Mouse (Mus musculus) frontal cortex, postnatal 10 days (tissue): ENCODE results near the gene Aldh6a1.
A peak's percentile ranks its signal among the peaks of the same experiment; 100 is the strongest.

Experiments
- DNase-seq, 2 experiments: peaks; one replicate each; pipeline ENCODE4 v3.0.0; 2022; ENCODE audit warnings: low spot score in 2 of 2, mixed read lengths in 1 of 2

Gene Aldh6a1

GRCm38 (mm10) chr12:84416834-84417604, 33.8 kb downstream of the Aldh6a1 start, which contains the start of gene Rnf113a2:
Gene Rnf113a2 (plus strand): TSS chr12:84417196.
- peak; percentile 79 to 81 for DNase-seq

- DNase-seq, result peak; percentile 78 to 88
Measured at GRCm38 (mm10) chr12:84408819-84409507, 41.8 kb downstream of the Aldh6a1 start, which contains the start of the genes Entpd5 and Bbof1. Gene Entpd5 (minus strand): TSS chr12:84409029. Gene Bbof1 (plus strand): TSS chr12:84409071.

- peak in 1 of 2 experiments; percentile 20 for DNase-seq
Measured at GRCm38 (mm10) chr12:84407874-84408818, 42.7 kb downstream of the Aldh6a1 start.

GRCm38 (mm10) chr12:84407259-84407658, 43.5 kb downstream of the Aldh6a1 start:
- DNase-seq, result no peak

- DNase-seq, result no peak
Measured at GRCm38 (mm10) chr12:84404541-84404940, 46.3 kb downstream of the Aldh6a1 start.

GRCm38 (mm10) chr12:84402923-84403322, 47.9 kb downstream of the Aldh6a1 start:
- DNase-seq, result no peak

GRCm38 (mm10) chr12:84400653-84401052, 50.2 kb downstream of the Aldh6a1 start:
- DNase-seq, result no peak

- no peak for DNase-seq
Measured at GRCm38 (mm10) chr12:84400068-84400467, 50.7 kb downstream of the Aldh6a1 start.

- no peak for DNase-seq
Measured at GRCm38 (mm10) chr12:84399663-84400062, 51.1 kb downstream of the Aldh6a1 start.

- DNase-seq, result no peak
Measured at GRCm38 (mm10) chr12:84399135-84399534, 51.7 kb downstream of the Aldh6a1 start.

- DNase-seq, result no peak
Measured at GRCm38 (mm10) chr12:84398629-84399028, 52.2 kb downstream of the Aldh6a1 start.

- no peak for DNase-seq
Measured at GRCm38 (mm10) chr12:84397685-84398084, 53.1 kb downstream of the Aldh6a1 start.

- DNase-seq, result no peak
Measured at GRCm38 (mm10) chr12:84396947-84397679, 53.7 kb downstream of the Aldh6a1 start.

GRCm38 (mm10) chr12:84393847-84394246, 57.0 kb downstream of the Aldh6a1 start:
- DNase-seq, result no peak

- DNase-seq, result no peak
Measured at GRCm38 (mm10) chr12:84392681-84393080, 58.1 kb downstream of the Aldh6a1 start.

- DNase-seq, result no peak
Measured at GRCm38 (mm10) chr12:84390336-84390735, 60.5 kb downstream of the Aldh6a1 start.

- DNase-seq, result no peak
Measured at GRCm38 (mm10) chr12:84388774-84389400, 61.9 kb downstream of the Aldh6a1 start.

- DNase-seq, result no peak
Measured at GRCm38 (mm10) chr12:84388097-84388496, 62.7 kb downstream of the Aldh6a1 start.

GRCm38 (mm10) chr12:84385408-84385807, 65.4 kb downstream of the Aldh6a1 start:
- DNase-seq, result no peak

GRCm38 (mm10) chr12:84384644-84385081, 66.1 kb downstream of the Aldh6a1 start:
- DNase-seq, result no peak
